Mouse (Mus musculus) duodenum, adult 2 months (tissue): ENCODE measurements around the gene Foxr2. TPM values are rescaled to one million over a fixed set of nuclear protein-coding genes. Genes with fewer than 3 reads are reported as not detected.

Experiments
- polyA plus RNA-seq: library from polyadenylated mRNA; depleted of rRNA; stranded (reverse); fragments of >200 nt; gene quantifications from 2 replicates; pipeline ENCODE4 v1.2.3, GENCODE M21; 2012; ENCODE audit warnings: low replicate concordance; rRNA removed

Foxr2 gene
- not detected in 2 replicates for polyA plus RNA-seq

DNA sequence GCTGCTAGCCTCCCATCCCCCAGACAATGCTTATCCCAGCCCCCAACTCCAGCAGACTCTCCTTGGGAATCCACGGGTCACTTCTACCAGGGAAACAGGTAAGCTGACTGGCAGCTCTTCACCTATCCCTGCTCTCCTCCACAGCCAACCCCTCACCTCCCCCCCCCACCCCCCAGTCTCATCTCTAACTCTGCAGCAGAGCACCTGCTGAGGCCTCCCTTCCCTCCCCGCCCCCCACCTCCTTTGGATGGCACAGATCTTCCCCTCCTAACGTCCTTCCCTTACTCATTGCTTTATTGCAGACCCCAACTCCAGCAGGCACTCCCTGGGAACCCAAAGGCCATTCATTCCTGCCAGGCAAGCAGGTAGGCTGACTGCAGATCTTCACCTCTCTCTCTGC, at the start of gene Foxr2:
Foxr2 (plus strand) TSS at position 301 of the 400 bp plus-strand sequence.

DNA sequence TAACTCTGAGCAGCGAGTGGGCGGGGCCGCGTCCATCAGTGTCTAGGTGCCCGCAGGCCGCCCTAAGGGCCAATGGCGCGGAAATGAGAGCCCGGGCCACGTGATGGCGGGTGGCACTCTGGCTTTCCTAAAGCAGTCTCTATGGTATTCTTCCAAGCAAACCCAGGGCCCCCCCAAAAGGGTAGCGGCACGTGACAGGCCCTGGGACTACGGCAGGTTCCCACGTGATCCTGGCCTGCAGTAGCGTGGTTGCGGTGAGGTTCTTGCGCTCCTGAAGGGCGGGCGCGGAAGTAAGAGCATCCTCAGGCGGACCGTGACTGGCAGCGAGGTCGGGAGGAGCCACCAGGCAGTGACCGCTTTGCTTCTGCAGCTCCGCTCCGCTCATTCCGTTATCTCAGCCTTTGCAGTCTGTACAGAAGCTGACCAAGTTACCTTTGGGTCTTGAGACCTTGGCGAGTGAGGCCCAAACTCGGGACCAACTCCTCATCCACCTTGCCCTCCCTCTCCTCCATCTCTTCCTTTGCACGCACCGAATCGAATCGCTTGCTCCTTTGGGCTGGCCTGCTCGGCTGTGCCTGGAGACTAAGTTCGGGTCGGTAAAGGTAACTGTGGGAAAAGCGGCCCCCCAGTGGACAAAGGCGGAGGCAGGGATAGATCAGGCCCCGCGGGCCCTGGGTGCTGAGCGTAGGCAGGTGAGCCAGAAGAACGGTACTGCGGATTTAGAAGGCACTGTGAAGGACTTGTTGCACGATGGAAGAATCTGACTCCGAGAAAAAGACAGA, 21.3 kb downstream of the Foxr2 start, which contains the start of gene Rragb:
Rragb (plus strand) TSS at position 248 of the 782 bp plus-strand sequence.

Other genes starting within 250 kb of the Foxr2 start
- not detected in 2 replicates for gene Usp51, start 112.3 kb upstream of the Foxr2 start, polyA plus RNA-seq
- gene Mageh1, start 81.2 kb upstream of the Foxr2 start, polyA plus RNA-seq: 0.94 and 2.5 TPM in 2 replicates
- 0.26 and 0.69 TPM in 2 replicates for gene Rragb, start 21.2 kb downstream of the Foxr2 start, polyA plus RNA-seq
- gene Klf8, start 118.7 kb downstream of the Foxr2 start, polyA plus RNA-seq: 0.05 and 0.08 TPM in 2 replicates